ENCODE assay signal across 7 mouse cellular contexts in genomic region chr5:150665132-150665954, GRCm38 (mm10). TPM values are rescaled to one million over a fixed set of nuclear protein-coding genes. Genes with fewer than 3 reads are reported as not detected.
DNase-seq lines count a peak whose midpoint lies in the region; ATAC-seq lines count a peak whose summit lies in the region.

No protein-coding gene starts in this region.

- H3K27ac ChIP-seq in embryonic facial prominence, embryonic 12.5 days = peak overlapping the region; percentile 98
- H3K27ac ChIP-seq in limb, embryonic 11.5 days (replicated peaks; ENCODE audit: low read depth, low read length) = peak overlapping the region; percentile 95
- peak overlapping the region; percentile 91 for H3K27ac ChIP-seq in midbrain, embryonic 14.5 days (replicated peaks; ENCODE audit: low read depth, low read length)

- H3K4me3 ChIP-seq in embryonic facial prominence, embryonic 12.5 days = peak overlapping the region; percentile 93
- H3K4me3 ChIP-seq in limb, embryonic 11.5 days (ENCODE audit: low read depth, low read length) = peak overlapping the region; percentile 98
- peak overlapping the region; percentile 95 for H3K4me3 ChIP-seq in midbrain, embryonic 14.5 days (replicated peaks; ENCODE audit: low read depth, low read length)

- no peaks in the 10 kb centered on the region for H3K27me3 ChIP-seq in embryonic facial prominence, embryonic 12.5 days
- H3K27me3 ChIP-seq in limb, embryonic 11.5 days (ENCODE audit: control insufficient read depth, insufficient read depth, low read length) = no peaks in the 10 kb centered on the region
- no peaks in the 10 kb centered on the region for H3K27me3 ChIP-seq in midbrain, embryonic 14.5 days (ENCODE audit: control insufficient read depth, insufficient read depth, low read length)

- H3K4me1 ChIP-seq in embryonic facial prominence, embryonic 12.5 days = no peaks in the 10 kb centered on the region; the same call in none of the 2 replicates
- no peaks in the 10 kb centered on the region for H3K4me1 ChIP-seq in limb, embryonic 11.5 days (ENCODE audit: control insufficient read depth, insufficient read depth, low read length)
- peaks cover 19% of the 10 kb centered on the region for H3K4me1 ChIP-seq in midbrain, embryonic 14.5 days (ENCODE audit: control insufficient read depth, insufficient read depth, low read length)

- H3K36me3 ChIP-seq in embryonic facial prominence, embryonic 12.5 days = peaks cover 15% of the 10 kb centered on the region
- H3K36me3 ChIP-seq in limb, embryonic 11.5 days (ENCODE audit: control insufficient read depth, insufficient read depth, low read length) = peaks cover 3% of the 10 kb centered on the region; the same call in 1 of the 2 replicates
- H3K36me3 ChIP-seq in midbrain, embryonic 14.5 days (ENCODE audit: control insufficient read depth, insufficient read depth, low read length) = peaks cover 17% of the 10 kb centered on the region

- peak overlapping the region; percentile 89 for H3K9ac ChIP-seq in embryonic facial prominence, embryonic 12.5 days
- peak overlapping the region; percentile 90 for H3K9ac ChIP-seq in limb, embryonic 11.5 days (ENCODE audit: low read length)
- H3K9ac ChIP-seq in midbrain, embryonic 14.5 days (replicated peaks; ENCODE audit: low read length) = peak overlapping the region; percentile 86

- peak overlapping the region; percentile 83 for H3K4me2 ChIP-seq in embryonic facial prominence, embryonic 12.5 days (replicated peaks)
- peak overlapping the region; percentile 72 for H3K4me2 ChIP-seq in limb, embryonic 11.5 days (ENCODE audit: low read depth, severe bottlenecking)
- peak overlapping the region; percentile 88 for H3K4me2 ChIP-seq in midbrain, embryonic 14.5 days (ENCODE audit: low read length)

- peak; percentile 100 for ATAC-seq in embryonic facial prominence, embryonic 12.5 days (ENCODE audit: insufficient number of reproducible peaks, insufficient read depth, low FRiP score, low TSS enrichment)
- peak; percentile 98 for ATAC-seq in limb, embryonic 11.5 days (ENCODE audit: insufficient number of reproducible peaks, low FRiP score, low TSS enrichment, low read depth)
- ATAC-seq in midbrain, embryonic 14.5 days (ENCODE audit: low FRiP score, low TSS enrichment) = peak; percentile 98

- no peaks in the 10 kb centered on the region for H3K9me3 ChIP-seq in embryonic facial prominence, embryonic 12.5 days
- no peaks in the 10 kb centered on the region for H3K9me3 ChIP-seq in limb, embryonic 11.5 days (ENCODE audit: control insufficient read depth, low read length)
- H3K9me3 ChIP-seq in midbrain, embryonic 14.5 days (ENCODE audit: control insufficient read depth, low read length) = no peaks in the 10 kb centered on the region

- WGBS in embryonic facial prominence, embryonic 12.5 days = under 1% methylated on average over 52 of the region's 52 CpGs
- WGBS in limb, embryonic 11.5 days = under 1% methylated on average over 52 of the region's 52 CpGs
- under 1% methylated on average over 52 of the region's 52 CpGs for WGBS in midbrain, embryonic 14.5 days

- peak; percentile 91 for DNase-seq in adrenal gland, postnatal 25 days
- peak; percentile 100 for DNase-seq in heart, adult 11 months
- peak; percentile 94 for DNase-seq in kidney, adult 18-20 months
- DNase-seq in limb, embryonic 11.5 days (ENCODE audit: low spot score) = peak; percentile 95
- peak; percentile 99 for DNase-seq in midbrain, embryonic 14.5 days
- peak; percentile 87 to 92 for DNase-seq in spleen, adult 18-20 months

RNA-seq across cellular contexts. Expression of gene N4bp2l2, which starts 0.6 kb away (rescaled TPM):
- 81.2 and 89.5 TPM in 2 replicates for total RNA-seq in adrenal gland, postnatal 25 days (2021)
- polyA plus RNA-seq in embryonic facial prominence, embryonic 12.5 days (2016; fragmentation: Nextera tagmentation; extraction: Ambion mirVana) = 45.4 and 47.1 TPM in 2 replicates
- polyA plus RNA-seq in limb, embryonic 11.5 days (2014; fragmentation: Nextera tagmentation; extraction: Ambion mirVana) = 52.4 and 53.0 TPM in 2 replicates
- polyA plus RNA-seq in midbrain, embryonic 14.5 days (2014; fragmentation: Nextera tagmentation; extraction: Ambion mirVana) = 31.6 and 33.8 TPM in 2 replicates

RNA-seq across cellular contexts. Expression of gene Pds5b, which starts 8.2 kb away (rescaled TPM):
- 29.5 and 30.1 TPM in 2 replicates for total RNA-seq in adrenal gland, postnatal 25 days (2021)
- 46.6 and 46.8 TPM in 2 replicates for polyA plus RNA-seq in embryonic facial prominence, embryonic 12.5 days (2016; fragmentation: Nextera tagmentation; extraction: Ambion mirVana)
- 52.7 and 54.3 TPM in 2 replicates for polyA plus RNA-seq in limb, embryonic 11.5 days (2014; fragmentation: Nextera tagmentation; extraction: Ambion mirVana)
- 38.2 and 46.7 TPM in 2 replicates for polyA plus RNA-seq in midbrain, embryonic 14.5 days (2014; fragmentation: Nextera tagmentation; extraction: Ambion mirVana)

Comparison
In these comparisons a context has a peak if more than half of its experiments do, and no peak if none do; other contexts are left out.
1. Peak in every context shown above with its lines: DNase-seq, ATAC-seq, H3K4me3 ChIP-seq and H3K27ac ChIP-seq.